Mouse (Mus musculus): Measurements from ENCODE around the gene Mast4. TPM values are rescaled to one million over a fixed set of nuclear protein-coding genes. Genes with fewer than 3 reads are reported as not detected.

Gene Mast4
- polyA plus RNA-seq, 1 experiment, result 3.7 TPM

- no peaks in the 10 kb centered on the region for H3K4me1 ChIP-seq (ENCODE audit: control insufficient read depth, insufficient read depth, insufficient read length, low read length)
Measured at GRCm38 (mm10) chr13:103115116-103115515, 219.2 kb downstream of the Mast4 start.

GRCm38 (mm10) chr13:103114274-103114673, 220.0 kb downstream of the Mast4 start:
- Histone ChIP-seq H3K4me3 (ENCODE audit: insufficient read depth, low read depth, low read length) (no peak overlapping the region), H3K27ac (replicated peaks; ENCODE audit: low read depth, low read length) (no peak overlapping the region), H3K4me1 (ENCODE audit: control insufficient read depth, insufficient read depth, insufficient read length, low read length) (no peaks in the 10 kb centered on the region)

More at GRCm38 (mm10) chr13:103115116-103115515, 219.2 kb downstream of the Mast4 start:
- no peak overlapping the region for H3K4me3 ChIP-seq (ENCODE audit: insufficient read depth, low read depth, low read length)
- no peak overlapping the region for H3K27ac ChIP-seq (replicated peaks; ENCODE audit: low read depth, low read length)

- H3K4me3 ChIP-seq (ENCODE audit: insufficient read depth, low read depth, low read length), result peak overlapping the region; percentile 20; the same call in 1 of the 2 replicates
- no peak overlapping the region for H3K27ac ChIP-seq (replicated peaks; ENCODE audit: low read depth, low read length)
- 0 out of 2 replicates have a peak, but pooled peaks cover 2% of the 10 kb centered on the region for H3K4me1 ChIP-seq (ENCODE audit: control insufficient read depth, insufficient read depth, insufficient read length, low read length)
Measured at GRCm38 (mm10) chr13:103109872-103110271, 224.4 kb downstream of the Mast4 start.

GRCm38 (mm10) chr13:103107362-103107761, 226.9 kb downstream of the Mast4 start:
- H3K4me3 ChIP-seq (ENCODE audit: insufficient read depth, low read depth, low read length), result no peak overlapping the region
- 0 out of 2 replicates have a peak, but pooled peaks cover 2% of the 10 kb centered on the region for H3K4me1 ChIP-seq (ENCODE audit: control insufficient read depth, insufficient read depth, insufficient read length, low read length)
- no peak overlapping the region for H3K27ac ChIP-seq (replicated peaks; ENCODE audit: low read depth, low read length)

DNA sequence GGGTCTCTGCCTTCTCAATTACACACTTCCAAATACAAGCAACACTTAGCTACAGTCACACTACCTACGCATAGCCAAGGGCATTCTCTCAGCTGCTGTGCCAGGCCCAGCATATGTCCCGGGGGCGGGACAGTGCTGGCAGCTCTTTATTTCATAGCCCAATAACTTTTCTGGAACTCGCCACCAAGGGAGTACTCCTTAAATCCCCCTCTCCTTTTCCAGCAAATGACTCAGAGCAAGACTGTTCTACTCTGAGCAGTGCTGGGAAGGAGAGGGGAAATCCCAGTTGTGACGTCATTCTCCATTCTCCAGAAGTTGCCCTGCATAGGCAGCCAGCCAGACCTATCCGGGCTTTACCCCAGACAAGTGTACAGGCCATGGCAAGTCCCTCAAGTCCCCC, 231.7 kb downstream of the Mast4 start:
- H3K27ac ChIP-seq (replicated peaks; ENCODE audit: low read depth, low read length), result no peak overlapping the region
- H3K4me1 ChIP-seq (ENCODE audit: control insufficient read depth, insufficient read depth, insufficient read length, low read length), result 0 out of 2 replicates have a peak, but pooled peaks cover 2% of the 10 kb centered on the region
- no peak overlapping the region for H3K4me3 ChIP-seq (ENCODE audit: insufficient read depth, low read depth, low read length)

DNA sequence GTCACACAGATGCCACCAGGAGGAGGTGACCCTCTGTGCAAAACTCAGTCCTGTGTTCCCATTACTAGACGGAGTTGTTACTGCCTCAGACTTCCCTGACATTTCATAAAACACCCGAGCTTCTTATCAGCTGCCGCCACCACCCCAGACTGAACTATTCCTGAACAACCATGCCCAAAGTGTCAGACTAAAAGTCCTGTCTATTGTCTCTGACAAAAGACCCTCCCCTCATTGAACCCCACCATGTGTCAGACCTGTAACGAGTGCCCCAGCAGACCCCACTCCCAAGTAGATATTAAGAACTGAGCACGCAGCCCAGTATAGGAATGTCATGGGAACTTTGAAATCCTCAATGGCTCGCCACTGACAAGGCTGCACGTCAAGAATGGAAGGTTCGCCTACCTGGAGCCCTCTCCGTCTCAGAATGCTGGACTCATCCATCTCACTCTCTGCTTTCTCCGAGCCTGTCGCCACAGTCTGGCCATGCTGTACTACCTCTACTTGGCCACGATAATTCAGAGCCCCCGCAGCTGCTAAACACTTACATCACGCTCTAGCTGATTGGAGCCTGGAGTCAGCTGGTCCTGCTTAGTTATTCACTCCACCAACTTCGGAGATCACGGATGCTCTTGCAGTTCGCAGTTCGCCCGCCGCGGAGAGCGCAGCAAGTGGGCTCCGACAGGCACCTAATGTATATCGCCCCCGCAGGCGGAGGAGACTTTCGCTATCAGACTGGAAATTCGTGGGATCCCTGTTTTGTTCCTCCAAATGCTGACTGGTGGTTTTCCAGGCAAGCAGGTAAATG, 237.7 kb downstream of the Mast4 start:
- peak overlapping the region; percentile 55 for H3K4me3 ChIP-seq (ENCODE audit: insufficient read depth, low read depth, low read length)
- no peaks in the 10 kb centered on the region for H3K4me1 ChIP-seq (ENCODE audit: control insufficient read depth, insufficient read depth, insufficient read length, low read length)
- no peak overlapping the region for H3K27ac ChIP-seq (replicated peaks; ENCODE audit: low read depth, low read length)

DNA sequence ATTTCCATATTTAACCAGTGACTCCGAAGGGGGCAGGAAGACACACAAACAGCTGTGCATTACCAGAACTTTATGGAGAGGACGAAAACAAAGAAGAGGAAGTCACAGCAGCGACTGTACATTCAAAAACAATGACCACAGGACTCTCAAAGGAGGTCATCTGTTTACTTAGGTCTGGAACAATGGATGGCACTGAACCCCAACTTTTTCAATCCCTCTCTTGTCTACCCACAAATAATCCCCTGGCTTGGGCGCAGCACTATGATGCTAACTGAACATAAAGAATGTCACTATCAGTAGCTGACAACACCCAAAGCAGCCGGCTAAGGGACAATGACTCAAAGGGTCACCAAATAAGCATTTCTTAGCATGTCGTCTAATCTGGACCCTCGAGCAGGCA, 238.8 kb downstream of the Mast4 start:
- peak overlapping the region; percentile 16; the same call in 1 of the 2 replicates for H3K27ac ChIP-seq (replicated peaks; ENCODE audit: low read depth, low read length)
- peak overlapping the region; percentile 13; the same call in 1 of the 2 replicates for H3K4me3 ChIP-seq (ENCODE audit: insufficient read depth, low read depth, low read length)
- H3K4me1 ChIP-seq (ENCODE audit: control insufficient read depth, insufficient read depth, insufficient read length, low read length), result no peaks in the 10 kb centered on the region

DNA sequence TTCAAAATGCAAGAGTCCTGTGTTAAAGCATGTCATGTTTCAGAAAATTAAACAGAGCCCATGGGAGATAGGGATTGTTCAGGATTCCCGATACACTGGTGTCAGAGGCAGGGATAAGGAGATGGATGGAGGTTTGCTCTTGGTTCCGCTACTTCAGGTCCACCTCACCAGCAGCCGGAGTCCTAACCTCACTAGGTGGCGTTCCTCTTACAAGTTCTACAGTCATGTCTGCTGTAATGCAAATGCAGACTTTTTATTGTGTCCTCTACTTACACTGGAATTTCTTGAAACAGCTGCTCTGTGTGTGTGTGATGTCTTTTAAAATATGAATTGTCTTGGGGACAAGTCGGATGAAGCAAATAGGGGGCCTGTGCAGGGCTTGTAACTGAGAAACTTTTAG, 239.7 kb downstream of the Mast4 start:
- no peak overlapping the region for H3K27ac ChIP-seq (replicated peaks; ENCODE audit: low read depth, low read length)
- H3K4me3 ChIP-seq (ENCODE audit: insufficient read depth, low read depth, low read length), result no peak overlapping the region

DNA sequence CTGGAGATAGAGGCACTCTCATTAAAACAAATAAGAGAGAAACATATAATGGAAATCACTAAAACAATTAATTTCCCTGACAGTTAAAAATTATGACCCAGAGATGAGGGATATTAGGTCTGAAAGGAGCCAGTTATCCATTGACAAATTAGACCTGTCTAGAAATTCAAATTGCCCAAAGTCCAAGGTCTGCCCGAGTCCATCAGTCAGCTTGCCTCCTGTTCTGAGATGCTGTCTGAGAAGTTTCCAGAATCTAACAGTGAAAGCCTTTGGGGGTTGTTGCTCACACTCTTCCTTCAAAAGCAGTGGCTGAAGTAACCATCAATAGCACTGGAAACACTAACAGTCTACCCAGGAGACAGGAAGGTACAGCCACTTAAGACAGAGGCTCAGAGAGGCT, 240.6 kb downstream of the Mast4 start:
- Histone ChIP-seq H3K4me1 (ENCODE audit: control insufficient read depth, insufficient read depth, insufficient read length, low read length) (no peaks in the 10 kb centered on the region), H3K27ac (replicated peaks; ENCODE audit: low read depth, low read length) (no peak overlapping the region), H3K4me3 (ENCODE audit: insufficient read depth, low read depth, low read length) (no peak overlapping the region)

More for the DNA sequence above, 239.7 kb downstream of the Mast4 start:
- no peaks in the 10 kb centered on the region for H3K4me1 ChIP-seq (ENCODE audit: control insufficient read depth, insufficient read depth, insufficient read length, low read length)

DNA sequence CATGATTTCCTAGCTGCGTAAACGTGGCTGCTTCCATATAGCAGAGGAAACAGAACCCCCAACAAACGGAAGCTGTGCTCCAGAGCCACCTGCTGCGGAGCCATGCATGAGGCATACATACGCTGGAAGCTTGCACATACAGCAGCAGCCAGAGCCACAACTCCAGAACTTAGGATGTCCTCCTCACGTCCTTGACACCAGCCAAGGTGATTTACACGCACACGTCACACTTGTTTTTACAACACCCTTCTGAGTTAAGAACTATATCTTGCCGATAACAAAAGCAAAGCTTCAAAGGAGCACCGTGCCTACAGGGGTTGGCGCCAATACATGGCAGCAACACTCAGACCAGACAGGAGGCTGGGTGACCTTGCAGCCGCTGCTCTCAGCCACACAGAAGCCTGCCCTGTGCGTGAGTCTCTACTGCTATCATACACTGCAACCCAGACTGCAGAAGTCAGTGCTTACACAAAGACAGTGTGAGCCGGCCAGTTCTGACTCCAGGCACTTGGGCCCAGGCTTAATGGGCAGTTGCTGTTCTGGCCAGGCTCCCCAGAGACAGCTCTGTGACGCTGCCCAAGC, 248.7 kb downstream of the Mast4 start:
- H3K4me1 ChIP-seq (ENCODE audit: control insufficient read depth, insufficient read depth, insufficient read length, low read length), result peaks cover 6% of the 10 kb centered on the region
- no peak overlapping the region for H3K27ac ChIP-seq (replicated peaks; ENCODE audit: low read depth, low read length)
- no peak overlapping the region for H3K4me3 ChIP-seq (ENCODE audit: insufficient read depth, low read depth, low read length)

GRCm38 (mm10) chr13:103082891-103083290, 251.4 kb downstream of the Mast4 start:
- peaks cover 6% of the 10 kb centered on the region for H3K4me1 ChIP-seq (ENCODE audit: control insufficient read depth, insufficient read depth, insufficient read length, low read length)
- no peak overlapping the region for H3K27ac ChIP-seq (replicated peaks; ENCODE audit: low read depth, low read length)
- H3K4me3 ChIP-seq (ENCODE audit: insufficient read depth, low read depth, low read length), result no peak overlapping the region

DNA sequence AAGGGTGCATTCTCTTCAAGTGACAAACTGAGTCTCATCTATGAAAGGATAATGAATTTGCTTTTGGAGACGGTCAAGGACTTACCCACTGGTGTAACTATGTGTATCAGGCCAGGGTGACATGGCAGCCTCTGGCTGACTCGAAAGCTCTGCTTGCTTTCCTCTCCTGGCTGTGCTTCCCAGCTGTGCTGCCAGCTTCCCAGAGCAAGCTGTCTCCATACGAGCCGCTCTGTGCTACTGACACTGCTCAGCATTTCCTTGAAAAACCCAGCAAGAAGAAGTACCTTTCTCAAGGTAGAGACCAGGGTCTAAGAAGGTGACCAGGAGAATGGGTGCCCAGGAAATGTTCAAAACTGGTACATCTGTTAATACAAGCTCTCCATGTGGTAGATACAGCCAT, 254.5 kb downstream of the Mast4 start:
- Histone ChIP-seq H3K4me1 (ENCODE audit: control insufficient read depth, insufficient read depth, insufficient read length, low read length) (peaks cover 2% of the 10 kb centered on the region; the same call in 1 of the 2 replicates), H3K4me3 (ENCODE audit: insufficient read depth, low read depth, low read length) (no peak overlapping the region), H3K27ac (replicated peaks; ENCODE audit: low read depth, low read length) (no peak overlapping the region)

- no peak overlapping the region for H3K4me3 ChIP-seq (ENCODE audit: insufficient read depth, low read depth, low read length)
- H3K4me1 ChIP-seq (ENCODE audit: control insufficient read depth, insufficient read depth, insufficient read length, low read length), result peaks cover 4% of the 10 kb centered on the region; the same call in 1 of the 2 replicates
- H3K27ac ChIP-seq (replicated peaks; ENCODE audit: low read depth, low read length), result no peak overlapping the region
Measured at GRCm38 (mm10) chr13:103078815-103079214, 255.5 kb downstream of the Mast4 start.

GRCm38 (mm10) chr13:103073461-103073860, 260.8 kb downstream of the Mast4 start:
- H3K4me3 ChIP-seq (ENCODE audit: insufficient read depth, low read depth, low read length), result no peak overlapping the region
- peaks cover 6% of the 10 kb centered on the region for H3K4me1 ChIP-seq (ENCODE audit: control insufficient read depth, insufficient read depth, insufficient read length, low read length)
- no peak overlapping the region for H3K27ac ChIP-seq (replicated peaks; ENCODE audit: low read depth, low read length)

DNA sequence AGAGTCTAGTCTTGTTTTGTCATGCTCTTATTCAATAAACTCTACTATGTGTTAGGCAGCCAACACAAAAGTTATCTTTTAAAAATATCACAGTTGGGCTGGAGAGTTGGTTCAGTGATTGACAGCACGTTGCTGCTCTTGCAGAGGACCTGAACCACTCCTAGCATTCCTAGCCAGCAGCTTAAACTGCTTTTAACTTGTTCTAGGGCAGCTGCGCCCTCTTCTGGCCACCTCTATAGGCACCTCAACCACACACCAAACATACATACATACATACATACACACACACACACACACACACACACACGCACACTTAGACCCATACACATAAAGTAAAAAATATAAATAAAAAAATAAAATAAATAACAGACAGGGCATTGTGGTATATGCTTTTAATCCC, 262.5 kb downstream of the Mast4 start:
- Histone ChIP-seq H3K4me1 (ENCODE audit: control insufficient read depth, insufficient read depth, insufficient read length, low read length) (peaks cover 6% of the 10 kb centered on the region), H3K4me3 (ENCODE audit: insufficient read depth, low read depth, low read length) (no peak overlapping the region), H3K27ac (replicated peaks; ENCODE audit: low read depth, low read length) (no peak overlapping the region)

Measured in brown adipose tissue, adult 24 weeks (tissue).